Mouse (Mus musculus) heart, adult 18-20 months (tissue): ENCODE results near the gene Furin. TPM values are rescaled to one million over a fixed set of nuclear protein-coding genes. Genes with fewer than 3 reads are reported as not detected.

Experiments
- DNase-seq, 2 experiments: peaks; one replicate each; pipeline ENCODE4 v3.0.0; 2021 to 2022; ENCODE audit warnings: mixed read lengths in 1 of 2
- total RNA-seq, 2 experiments: library from RNA; stranded (reverse); gene quantifications; 2 replicates each; pipeline ENCODE4 v1.2.3; 2021

The Furin gene
- total RNA-seq, 2 experiments from 2014 or later: 103 to 114 TPM

GRCm38 (mm10) chr7:80339793-80340628 lies 65.2 kb downstream of the Furin start:
- DNase-seq: peak; percentile 99

- peak in 1 of 2 experiments; percentile 49 for DNase-seq
Observed at GRCm38 (mm10) chr7:80339371-80339770, 65.9 kb downstream of the Furin start.

Other genes starting within 250 kb of the Furin start
- gene Sema4b, start 218.6 kb downstream of the Furin start, total RNA-seq: 10 to 100 TPM; 10.6 to 12.6 TPM
- gene Cib1, start 172.6 kb downstream of the Furin start, total RNA-seq: 10 to 100 TPM; 15.2 to 18.6 TPM
- 1 to 10 TPM; 1.2 to 1.6 TPM for gene Gdpgp1, start 172.6 kb downstream of the Furin start, total RNA-seq
- gene Ttll13, start 159.1 kb downstream of the Furin start, total RNA-seq: under 1 TPM; 0.12 to 0.36 TPM
- 10 to 100 TPM; 26.1 to 30.2 TPM for gene Ngrn, start 144.2 kb downstream of the Furin start, total RNA-seq
- gene Vps33b, start 135.8 kb downstream of the Furin start, total RNA-seq: 1 to 10 TPM; 7.2 to 9.0 TPM
- gene Prc1, start 111.0 kb downstream of the Furin start, total RNA-seq: 1 to 10 TPM in 1 of 2 experiments, under 1 TPM in 1; 0.87 to 2.2 TPM
- gene Rccd1, start 81.0 kb downstream of the Furin start, total RNA-seq: 1 to 10 TPM; 4.7 to 6.8 TPM
- gene Unc45a, start 64.4 kb downstream of the Furin start, total RNA-seq: 10 to 100 TPM; 15.8 to 16.0 TPM
- gene Hddc3, start 62.3 kb downstream of the Furin start, total RNA-seq: 10 to 100 TPM; 32.4 to 35.5 TPM
- 10 to 100 TPM; 54.6 to 55.7 TPM for gene Man2a2, start 34.1 kb downstream of the Furin start, total RNA-seq
- gene Fes, start 17.5 kb downstream of the Furin start, total RNA-seq: 10 to 100 TPM in 1 of 2 experiments, 1 to 10 TPM in 1; 9.9 to 11.4 TPM
- 1 to 10 TPM in 1 of 2 experiments, under 1 TPM in 1; 0.94 to 1.3 TPM for gene Blm, start 129.7 kb upstream of the Furin start, total RNA-seq